Mouse (Mus musculus) heart, adult 11 months (tissue): Measurements from ENCODE around the gene Zfp708.
"Not testable (repeated sequence)": the region's sequence is repeated elsewhere in the genome, so short reads cannot be mapped to it uniquely, and the experiment has no call there.

ENCODE experiments used
- DNase-seq: peaks from one replicate; pipeline ENCODE4 v3.0.0; 2022

The Zfp708 gene

DNA sequence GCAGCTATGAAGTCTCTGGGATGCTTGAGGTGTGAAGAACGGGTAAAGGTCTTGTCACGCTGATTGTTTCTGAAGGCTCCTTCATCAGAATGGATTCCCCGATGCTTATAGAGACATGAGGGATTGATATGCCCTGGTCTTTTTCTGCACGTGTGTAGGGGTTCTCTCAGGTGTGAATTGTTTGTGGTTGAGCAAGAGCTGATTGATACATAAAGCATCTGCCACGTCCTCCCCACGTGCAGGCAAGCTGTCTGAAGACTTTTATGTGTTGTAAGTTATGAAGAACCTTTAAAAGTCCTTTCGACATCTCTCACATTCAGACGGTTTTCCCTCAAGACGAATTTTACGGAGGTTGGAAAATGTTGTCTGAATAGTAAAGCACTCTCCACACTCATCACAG lies at the start of gene Zfp708:
Gene Zfp708, minus strand, starts transcription at position 101 of the 400 bp plus-strand sequence.
- no peak for DNase-seq

DNA sequence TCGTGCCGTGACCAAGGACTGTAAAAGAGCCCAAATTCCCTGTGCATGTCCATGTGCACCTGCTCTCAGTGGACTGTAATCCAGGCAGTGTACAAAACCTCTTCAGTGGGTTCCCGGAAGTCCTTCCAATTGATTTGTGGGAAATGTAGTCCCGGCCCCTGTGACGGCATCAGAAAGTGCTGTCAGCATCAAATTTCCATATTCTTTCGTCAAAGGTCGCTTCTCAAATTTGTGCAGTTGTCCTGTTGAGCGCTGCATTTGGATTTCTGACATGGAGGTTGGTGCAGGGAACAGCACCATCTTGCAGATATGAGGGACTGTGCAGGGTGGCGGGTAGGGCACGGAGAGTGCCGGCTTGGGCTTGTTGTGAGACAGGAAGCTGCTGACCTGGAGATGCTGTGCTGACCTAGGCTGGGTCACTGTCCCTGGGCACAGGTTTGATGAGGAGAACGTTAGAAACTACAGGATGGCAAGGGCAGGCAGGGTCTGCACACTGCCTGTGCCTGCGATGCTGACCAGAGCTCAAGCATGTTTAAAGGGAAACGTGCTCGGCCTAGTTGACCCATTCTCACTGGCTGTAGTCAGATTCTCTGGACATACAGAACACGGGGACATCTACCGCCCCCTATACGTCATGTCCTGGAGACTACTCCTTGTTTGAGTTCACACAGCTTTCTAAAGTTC lies 30.4 kb upstream of the Zfp708 start:
- peak; percentile 97 for DNase-seq

DNA sequence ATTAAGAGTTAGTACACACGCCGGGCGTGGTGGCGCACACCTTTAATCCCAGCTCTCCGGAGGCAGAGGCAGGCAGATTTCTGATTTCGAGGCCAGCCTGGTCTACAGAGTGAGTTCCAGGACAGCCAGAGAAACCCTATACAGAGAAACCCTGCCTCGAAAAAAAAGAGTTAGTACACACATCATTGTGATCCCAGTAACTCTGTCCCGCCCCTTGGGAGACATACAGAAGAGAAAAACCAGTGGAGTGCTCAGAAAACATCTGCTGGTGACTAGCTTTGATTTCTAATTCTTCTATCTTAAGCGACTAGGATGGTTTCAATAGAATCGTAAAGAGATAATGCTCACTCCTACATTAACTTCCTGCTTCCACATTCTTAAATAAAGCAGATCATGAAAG lies 29.7 kb upstream of the Zfp708 start:
- not testable (repeated sequence) for DNase-seq

DNA sequence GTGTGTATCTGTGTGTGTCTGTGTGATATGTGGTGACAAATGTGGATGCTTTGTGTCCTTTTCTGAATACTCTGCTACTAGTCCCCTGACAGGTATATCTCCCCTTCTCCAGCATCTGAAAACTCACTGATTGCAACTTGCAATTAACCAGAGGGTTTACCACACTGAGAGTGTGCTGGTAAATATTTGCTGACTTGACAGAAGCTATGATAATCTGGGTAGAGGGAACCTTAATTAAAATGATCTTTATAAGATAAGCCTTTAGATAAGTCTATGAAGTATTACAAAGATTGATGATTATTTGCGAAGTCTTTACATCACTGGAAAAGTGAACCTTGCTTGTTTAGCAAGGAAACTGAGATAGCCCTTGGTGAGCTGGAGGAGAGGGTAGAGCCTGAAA lies 26.7 kb upstream of the Zfp708 start:
- no peak for DNase-seq

DNA sequence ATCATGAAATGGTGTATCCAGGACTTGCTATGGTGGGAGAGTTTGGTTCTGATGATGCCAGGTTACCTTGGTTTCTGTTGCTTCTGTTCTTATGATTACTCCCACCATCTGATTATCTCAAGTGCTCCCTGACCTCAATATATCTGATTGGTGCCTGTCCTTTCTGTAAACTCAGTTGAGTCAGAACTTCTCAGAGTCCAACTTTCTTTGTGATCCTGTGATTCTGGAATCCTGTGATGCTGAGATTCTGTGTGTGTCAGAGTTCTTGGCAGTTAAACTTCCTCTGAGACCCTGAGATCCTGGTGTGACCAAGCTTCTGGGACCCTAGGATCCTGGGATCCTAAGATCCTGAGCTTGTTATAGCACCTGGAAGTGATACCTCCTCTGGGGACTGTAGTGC lies 23.6 kb upstream of the Zfp708 start, which contains the start of gene Zfp759:
Gene Zfp759, plus strand, starts transcription at position 301 of the 400 bp plus-strand sequence.
- DNase-seq: not testable (repeated sequence)

DNA sequence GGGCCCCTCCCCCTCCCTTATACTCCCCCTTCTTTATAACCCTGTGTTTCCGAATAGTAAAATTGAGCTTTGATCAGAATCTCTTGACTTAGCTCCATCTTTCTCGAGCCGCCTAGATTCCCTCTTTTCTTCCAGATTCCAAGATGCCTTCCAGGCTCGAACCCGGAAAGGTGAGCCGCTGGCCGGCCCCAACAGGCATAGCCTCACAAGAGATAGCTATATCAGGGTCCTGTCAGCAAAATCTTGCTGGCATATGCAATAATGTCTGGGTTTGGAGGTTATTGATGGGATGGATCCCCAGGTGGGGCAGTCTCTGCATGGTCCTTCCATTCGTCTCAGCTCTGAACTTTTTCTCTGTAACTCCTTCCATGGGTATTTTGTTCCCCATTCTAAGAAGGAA lies 18.4 kb upstream of the Zfp708 start, which contains the start of gene Rslcan18:
Gene Rslcan18, minus strand, starts transcription at position 101 of the 400 bp plus-strand sequence.
- not testable (repeated sequence) for DNase-seq

DNA sequence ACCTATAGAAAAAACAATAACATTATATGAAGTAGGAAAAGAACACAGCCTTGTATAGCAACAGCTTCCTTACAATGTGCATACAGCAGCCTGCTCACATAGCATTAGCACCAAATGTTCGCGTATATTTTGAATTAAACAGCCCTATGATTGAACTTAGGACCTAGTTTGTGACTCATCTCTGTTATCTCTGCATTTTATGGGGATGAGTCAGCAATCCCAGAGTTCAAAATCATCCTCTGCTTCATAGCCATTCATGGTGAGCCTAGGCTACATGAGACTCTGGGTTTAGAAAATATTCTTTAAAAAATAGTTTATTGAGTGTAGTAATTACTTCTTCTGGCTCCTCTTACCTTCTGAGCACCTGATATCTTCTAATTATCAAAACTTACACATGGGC lies 15.5 kb upstream of the Zfp708 start:
- DNase-seq: no peak

DNA sequence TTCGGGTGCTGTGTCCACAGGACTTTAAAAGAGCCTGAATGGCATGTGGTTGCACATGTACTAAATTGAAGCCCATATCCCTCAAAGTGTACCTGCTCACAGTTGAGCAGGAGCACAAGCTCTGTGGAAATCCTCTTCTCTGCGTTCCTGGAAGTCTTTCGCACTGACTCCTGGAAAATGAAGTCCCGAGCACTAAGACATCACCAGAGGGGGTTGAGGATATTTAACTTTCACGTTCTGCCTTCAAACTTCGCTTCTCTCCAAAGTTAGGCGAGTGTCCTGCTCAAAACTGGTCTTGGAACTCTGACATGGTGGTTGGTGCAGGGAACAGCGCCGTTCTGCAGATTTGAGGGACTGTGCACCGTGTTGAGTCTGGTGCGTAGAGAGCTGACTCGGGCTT lies 14.3 kb upstream of the Zfp708 start:
- DNase-seq: peak; percentile 91

DNA sequence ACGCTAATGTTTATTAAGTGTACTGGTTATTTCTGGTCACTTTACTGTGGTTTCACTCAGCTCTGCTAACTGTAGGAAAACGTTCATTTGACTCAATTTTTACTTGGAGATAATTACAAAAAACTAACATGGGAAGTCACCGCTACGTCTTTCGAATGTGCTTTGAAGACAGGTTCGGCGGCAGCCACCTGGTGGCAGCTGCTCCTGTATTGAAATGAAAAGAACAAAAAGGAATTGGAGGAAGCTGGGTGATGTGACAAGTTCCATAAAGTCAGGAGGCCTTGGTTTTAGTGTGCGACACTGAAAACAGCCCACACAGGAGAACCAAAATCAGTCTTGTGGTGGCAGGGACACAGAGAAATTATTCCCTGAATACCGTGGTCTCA lies 11.0 kb upstream of the Zfp708 start:
- DNase-seq: no peak

DNA sequence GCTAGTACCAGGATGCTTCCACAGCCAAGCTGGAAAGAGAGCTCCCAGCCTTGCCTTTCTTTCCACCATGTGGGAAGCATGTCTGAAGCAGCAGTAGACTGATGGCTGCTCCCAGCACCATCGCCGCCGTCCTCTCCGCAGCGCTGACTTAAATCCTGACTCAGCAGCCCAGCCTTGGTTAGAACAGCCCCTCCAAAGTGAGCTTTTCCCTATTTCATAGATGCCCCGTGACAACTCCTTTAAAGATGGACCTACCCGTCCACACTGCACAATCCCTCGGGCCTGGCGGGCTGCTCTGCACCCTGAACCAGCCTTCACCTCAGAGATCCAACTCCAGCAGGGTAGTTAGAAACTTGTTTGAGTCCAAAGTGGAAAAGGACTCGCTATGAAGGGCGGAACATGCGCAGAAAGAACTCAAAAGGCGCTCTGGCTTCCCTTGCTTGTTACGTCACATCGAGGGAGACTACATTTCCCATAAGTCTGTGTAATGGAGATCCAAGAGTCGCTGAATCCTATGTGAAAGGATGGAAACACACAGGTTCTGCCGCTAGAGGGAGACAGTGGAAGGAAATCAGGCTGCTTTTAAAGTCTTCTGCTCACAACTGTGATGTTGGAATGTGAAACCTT lies 10.5 kb upstream of the Zfp708 start, which contains the start of gene Gm28557:
Gene Gm28557, minus strand, starts transcription at position 411 of the 627 bp plus-strand sequence.
- peak; percentile 99 for DNase-seq

DNA sequence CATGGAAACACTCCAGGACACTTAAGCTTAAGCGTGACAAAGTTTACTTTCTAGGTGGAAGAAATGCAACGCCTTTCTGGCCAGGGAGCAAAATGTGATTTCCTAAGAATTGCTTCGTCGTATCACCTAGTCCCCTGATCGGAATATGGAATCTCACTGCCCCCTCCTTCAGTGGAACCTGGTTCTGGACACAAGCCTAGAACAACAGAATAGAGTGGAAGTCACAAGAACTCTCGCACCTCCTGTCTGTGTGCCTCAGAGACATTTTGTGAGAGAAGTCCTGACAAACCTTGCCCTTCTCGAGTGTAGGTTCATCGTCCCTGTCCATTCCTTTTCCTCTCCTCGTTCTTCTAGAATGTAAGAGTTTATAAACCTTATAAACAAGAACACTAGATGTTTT lies 9.9 kb upstream of the Zfp708 start:
- no peak for DNase-seq

DNA sequence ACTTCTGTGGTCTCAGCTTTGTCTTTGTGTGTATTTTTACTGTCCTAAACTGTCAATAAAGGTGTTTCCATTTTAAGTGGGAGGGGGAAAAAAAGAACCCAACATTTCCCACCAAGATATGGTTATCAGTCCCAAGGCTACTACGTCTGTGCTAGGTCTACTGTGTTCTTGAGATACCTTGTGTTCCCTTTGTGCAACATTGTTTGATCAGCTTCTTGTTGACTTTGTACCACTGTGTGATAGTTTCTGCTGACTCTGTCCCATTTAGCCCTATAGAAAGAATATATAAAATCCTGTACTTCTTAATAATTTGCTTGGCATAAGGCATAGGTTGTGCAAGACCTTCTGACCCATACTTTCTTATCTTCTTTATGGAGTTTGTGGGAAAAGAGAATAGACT lies 7.6 kb downstream of the Zfp708 start:
- DNase-seq: no peak

DNA sequence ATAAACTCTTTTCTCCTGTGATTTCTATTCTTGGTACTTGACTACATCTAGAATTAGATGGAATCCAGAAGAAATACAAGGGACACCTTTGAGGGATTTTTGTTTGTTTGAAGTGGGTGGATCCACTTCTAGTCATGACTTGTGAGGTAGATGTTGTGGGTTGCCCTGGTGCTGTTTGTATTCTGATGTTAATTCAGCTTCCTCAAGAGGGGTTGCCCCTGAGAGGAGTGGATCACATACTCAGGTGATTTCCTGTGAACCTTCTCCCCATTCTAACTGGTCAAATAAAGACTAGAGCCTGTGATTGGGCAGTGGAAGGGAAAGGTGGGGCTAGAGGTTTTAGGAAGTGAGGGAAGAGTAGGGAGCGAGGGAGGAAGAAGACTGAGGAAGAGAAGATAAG lies 15.8 kb downstream of the Zfp708 start:
- no peak for DNase-seq

DNA sequence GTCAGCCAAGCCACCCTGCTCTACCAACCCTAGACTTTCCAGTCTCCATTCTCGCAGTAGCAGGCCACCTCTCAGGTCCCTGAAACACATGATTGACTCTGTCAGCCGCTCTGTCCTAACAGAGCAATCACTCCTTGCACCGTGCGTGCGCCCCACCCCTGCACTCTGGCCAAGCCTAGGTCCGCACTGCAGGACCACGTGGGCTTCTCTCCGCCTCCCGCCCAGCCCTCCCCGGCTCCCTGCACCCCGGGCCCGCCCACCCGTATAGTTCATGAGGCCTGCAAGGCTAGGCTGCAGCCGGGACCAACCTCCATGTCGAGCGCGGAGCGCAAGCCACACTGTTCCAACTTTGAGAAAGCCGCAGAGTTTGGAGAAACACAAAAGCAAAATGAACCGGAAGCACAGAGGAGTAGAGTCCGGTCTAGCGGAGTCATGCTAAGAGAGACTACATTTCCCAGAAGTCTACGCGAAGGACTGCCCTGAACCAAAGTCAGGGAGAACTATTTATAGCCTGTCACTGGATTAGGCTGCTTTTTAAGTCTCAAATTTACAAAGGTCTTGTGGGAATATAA lies 16.5 kb downstream of the Zfp708 start:
- peak; percentile 99 for DNase-seq

DNA sequence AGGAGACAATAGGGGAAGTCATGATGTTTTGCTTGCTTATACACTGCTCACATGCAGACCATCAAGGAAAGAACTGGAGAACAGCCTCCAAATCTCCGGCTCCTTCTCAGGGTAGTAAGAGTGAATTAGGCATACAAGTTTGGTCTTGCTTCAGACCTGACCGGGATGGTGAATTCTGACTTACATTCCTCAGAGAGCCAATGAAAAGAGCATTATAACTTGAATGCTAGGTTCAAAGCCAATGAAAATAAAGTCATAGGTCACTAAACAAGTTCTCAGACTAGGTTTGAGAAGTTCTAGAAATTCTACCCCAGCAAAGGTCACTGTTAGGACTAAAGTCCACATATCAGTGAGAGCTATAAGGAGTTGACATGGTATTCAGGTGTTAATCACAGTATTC lies 20.5 kb downstream of the Zfp708 start:
- no peak for DNase-seq

DNA sequence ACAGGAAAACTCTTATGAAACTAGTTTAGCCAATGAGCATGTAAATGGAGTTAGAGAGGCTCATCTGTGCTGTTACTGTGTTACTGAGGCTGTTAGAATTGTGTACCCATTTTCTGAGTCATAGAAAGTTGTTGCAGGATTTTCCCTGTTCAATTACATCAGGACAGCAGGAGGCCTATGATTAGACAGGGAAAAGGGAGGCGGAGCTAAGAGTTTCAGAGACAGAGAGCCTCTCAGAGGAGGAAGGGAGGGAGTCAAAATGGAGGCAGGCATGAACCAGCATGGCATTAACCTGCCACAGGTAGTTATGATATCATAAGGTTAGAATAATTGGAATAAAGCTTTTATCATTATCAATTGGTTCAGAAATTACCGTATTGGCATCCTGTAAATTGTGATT lies 25.0 kb downstream of the Zfp708 start:
- DNase-seq: no peak

DNA sequence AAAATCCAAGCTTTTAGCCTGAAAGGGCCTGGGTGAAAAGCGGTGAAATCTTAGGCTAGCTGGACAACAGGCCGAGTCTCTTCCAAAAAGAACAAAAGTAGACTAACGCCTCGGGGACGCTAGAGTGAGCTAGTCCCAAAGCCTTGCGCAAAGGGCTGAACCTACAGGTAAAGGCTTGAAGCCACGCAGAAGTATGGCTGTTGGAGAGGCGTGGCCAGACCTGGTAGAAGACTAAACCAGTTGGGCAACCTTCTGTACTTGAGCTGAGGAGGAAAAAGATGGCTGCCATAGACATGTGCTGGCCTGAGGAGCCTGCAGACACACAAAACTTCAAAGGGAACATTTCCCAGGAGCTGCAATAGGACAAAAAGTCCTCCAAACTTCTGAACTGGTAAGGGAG lies 32.4 kb downstream of the Zfp708 start:
- DNase-seq: no peak

DNA sequence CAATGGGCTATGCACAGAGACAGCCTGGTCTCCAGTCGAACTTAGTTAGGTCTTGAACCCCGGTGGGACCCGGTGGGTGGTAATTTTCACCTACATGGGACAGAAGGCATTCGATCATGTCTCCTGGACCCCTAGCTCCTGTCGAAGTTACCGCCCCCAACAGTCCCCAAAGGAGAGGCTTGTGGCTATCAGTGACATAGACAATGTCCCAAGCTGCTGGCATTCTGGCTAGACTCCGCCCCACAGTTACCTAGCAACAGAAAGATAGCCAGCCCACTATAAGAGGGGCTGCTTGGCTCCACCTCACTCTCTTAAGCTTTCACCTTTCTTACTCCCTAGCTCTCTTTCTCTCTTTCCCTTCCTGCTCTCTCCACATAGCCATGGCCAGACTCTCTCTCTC lies 35.3 kb downstream of the Zfp708 start:
- peak; percentile 86 for DNase-seq

DNA sequence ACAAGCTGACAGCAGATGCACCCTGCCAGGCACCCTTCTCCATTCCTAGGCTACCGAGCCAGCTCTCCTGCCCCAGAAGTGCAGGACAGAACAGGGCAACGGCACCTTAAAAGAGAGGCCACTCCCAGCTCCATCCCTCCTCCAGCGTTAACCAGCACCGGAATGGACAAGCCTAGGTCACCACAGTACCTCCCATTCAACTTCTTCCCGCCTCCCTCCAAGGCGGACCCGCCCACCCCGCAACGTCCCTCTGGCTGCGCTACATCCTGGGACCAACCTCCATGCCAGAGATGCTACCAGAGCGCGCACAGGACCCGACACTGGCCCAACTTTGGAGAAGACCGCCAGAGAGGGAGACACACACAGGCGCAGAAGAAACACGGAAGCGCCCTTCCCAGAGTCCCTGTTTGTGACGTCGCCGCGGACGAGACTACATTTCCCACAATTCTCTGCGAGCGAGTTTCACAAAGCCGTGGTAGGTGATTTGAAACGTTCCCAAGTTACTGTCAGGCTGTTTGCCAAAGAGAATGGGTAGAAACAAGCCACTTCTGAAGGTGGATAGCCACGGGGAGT lies 36.9 kb downstream of the Zfp708 start, which contains the start of gene Zfp712:
Gene Zfp712, minus strand, starts transcription at position 385 of the 573 bp plus-strand sequence.
- peak; percentile 99 for DNase-seq

DNA sequence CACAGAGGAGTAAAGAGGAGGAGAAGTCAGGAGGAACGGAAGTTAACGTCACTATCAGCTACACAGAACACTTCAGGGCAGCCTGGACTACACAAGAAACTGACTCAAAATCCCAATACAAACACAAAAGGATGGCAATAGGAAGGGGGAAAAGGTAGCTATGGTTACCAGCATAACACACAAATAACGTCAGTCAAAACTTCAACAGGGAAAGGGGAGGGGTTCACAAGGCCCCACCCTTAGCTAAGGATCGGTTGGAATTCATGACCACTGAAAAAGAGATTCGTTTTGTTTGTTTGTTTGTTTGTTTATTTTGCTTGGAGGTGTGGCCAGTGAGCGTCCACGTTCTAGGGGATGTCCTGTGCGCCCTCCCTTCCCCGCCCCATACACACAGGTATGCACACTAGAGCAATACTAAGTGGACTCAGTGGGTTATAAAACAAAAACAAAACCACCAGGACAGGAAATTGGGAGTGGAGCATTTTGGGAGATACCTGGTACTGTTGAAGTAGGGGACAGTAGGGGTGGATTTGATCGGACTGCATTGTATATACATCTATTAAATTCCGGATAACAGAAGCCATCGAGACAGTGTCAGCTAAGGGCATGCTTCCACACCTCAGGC lies 37.5 kb downstream of the Zfp708 start:
- DNase-seq: peak; percentile 82
